Mouse (Mus musculus) kidney, adult 2 months (tissue): ENCODE measurements at regions not wholly inside any gene's neighbourhood (a gene's known extent, or its start where the extent isn't known, plus 50 kb on each side); places are given as distances from the start of the nearest gene placed in this dataset.

Experiments
- DNase-seq: peaks from one replicate; pipeline ENCODE4 v3.0.0; 2021
- H3K27ac ChIP-seq: fragments of 200-500 bp; 2 replicates; pipeline ENCODE4 v1.5.1; 2012; ENCODE audit warnings: low read depth, low read length, control low read depth, inconsistent platforms; ENCODE audit not compliant: insufficient read depth
- H3K27me3 ChIP-seq: fragments of 200-500 bp; replicated peaks from 2 replicates; pipeline ENCODE4 v1.6.1; 2012; ENCODE audit warnings: mild to moderate bottlenecking, moderate library complexity, low read length, inconsistent platforms; ENCODE audit not compliant: control insufficient read depth, insufficient read depth
- H3K36me3 ChIP-seq: fragments of 200-500 bp; 2 replicates; pipeline ENCODE4 v1.6.1; 2012; ENCODE audit warnings: mild to moderate bottlenecking, moderate library complexity, low read length, inconsistent platforms; ENCODE audit not compliant: control insufficient read depth, insufficient read depth
- H3K4me1 ChIP-seq: fragments of 200-500 bp; 2 replicates; pipeline ENCODE4 v1.6.1; 2011; ENCODE audit warnings: low read length; ENCODE audit not compliant: control insufficient read depth, insufficient read depth
- H3K4me3 ChIP-seq: fragments of 200-500 bp; 2 replicates; pipeline ENCODE4 v1.5.1; 2011; ENCODE audit warnings: mild to moderate bottlenecking, low read depth, low read length, control low read depth; ENCODE audit not compliant: insufficient read depth
- CTCF ChIP-seq: fragments of 200-500 bp; conservative IDR thresholded peaks from 2 replicates; pipeline ENCODE4 v1.5.1; 2011; ENCODE audit warnings: low read depth, mild to moderate bottlenecking, control low read depth, low read length, moderate library complexity, mixed read lengths; ENCODE audit not compliant: insufficient read depth, insufficient read length
- POLR2A ChIP-seq: fragments of 200-500 bp; IDR thresholded peaks from one replicate; pipeline ENCODE4 v1.6.1; 2011; ENCODE audit warnings: low read depth, low read length, control low read depth
- WGBS: fragments of 180-500 bp; shearing (Covaris S2); methylation state at CpG from one replicate; pipeline ENCODE4 v1.1.7; 2018; 5-methylcytosine and 5-hydroxymethylcytosine counted together

DNA sequence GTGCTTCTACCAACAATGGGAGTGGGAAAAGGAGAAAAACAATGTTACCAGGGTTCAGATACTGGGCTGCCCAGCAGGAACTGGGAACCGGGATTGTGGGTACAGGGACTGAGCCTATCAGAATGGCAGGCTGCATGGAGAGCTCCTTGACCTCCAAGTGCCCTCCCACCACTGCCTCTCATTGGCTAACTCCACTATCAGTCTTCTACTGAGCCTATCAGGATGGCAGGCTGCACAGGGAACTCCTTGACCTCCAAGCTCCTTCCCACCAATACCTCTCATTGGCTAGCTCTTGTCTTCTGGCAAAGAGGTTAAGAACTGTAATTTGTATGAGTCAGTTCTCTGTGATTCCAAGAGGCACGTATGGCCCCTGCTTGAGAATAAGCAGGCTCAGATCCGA lies 73.6 kb upstream of the Ntrk2 start:
- H3K27me3 ChIP-seq, result no peaks in the 10 kb centered on the region; the same call in 1 of the 2 replicates
- no peak overlapping the region for H3K4me3 ChIP-seq
- TF ChIP-seq CTCF (no peak), POLR2A (no peak)
- H3K36me3 ChIP-seq, result no peaks in the 10 kb centered on the region
- no peak for DNase-seq
- WGBS, result 89% methylated on average over 3 of the region's 3 CpGs
- no peaks in the 10 kb centered on the region for H3K4me1 ChIP-seq
- no peak overlapping the region for H3K27ac ChIP-seq

GRCm38 (mm10) chr13:58733615-58734014 lies 72.8 kb upstream of the Ntrk2 start:
- no peak overlapping the region for H3K4me3 ChIP-seq
- no peak for DNase-seq
- no peaks in the 10 kb centered on the region for H3K36me3 ChIP-seq
- no peaks in the 10 kb centered on the region for H3K4me1 ChIP-seq
- 85% methylated on average over 6 of the region's 6 CpGs for WGBS
- H3K27ac ChIP-seq, result no peak overlapping the region
- TF ChIP-seq CTCF (no peak), POLR2A (no peak)
- no peaks in the 10 kb centered on the region; the same call in 1 of the 2 replicates for H3K27me3 ChIP-seq

DNA sequence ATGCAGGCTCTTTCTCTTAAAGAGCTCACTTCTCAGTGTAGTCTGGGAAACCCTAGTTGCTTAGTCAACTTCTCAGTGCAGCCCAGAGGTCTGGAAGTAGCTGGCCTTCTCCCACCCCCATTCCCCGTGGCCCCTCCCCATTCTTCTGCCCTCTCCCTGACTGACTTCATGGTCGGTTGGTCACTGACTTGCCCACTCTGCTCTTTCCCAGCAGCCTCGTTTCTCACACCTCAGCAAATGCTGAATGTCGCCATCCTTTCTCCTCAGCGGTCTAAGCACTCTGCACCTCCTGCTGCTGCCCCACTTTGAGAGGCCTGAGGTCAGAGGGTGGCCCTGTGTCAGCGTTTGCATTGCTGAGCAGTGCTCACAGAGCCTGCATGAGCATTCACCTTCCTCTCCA lies 70.8 kb upstream of the Ntrk2 start:
- 14% methylated on average over 6 of the region's 6 CpGs for WGBS
- Histone ChIP-seq H3K27me3 (no peaks in the 10 kb centered on the region; the same call in 1 of the 2 replicates), H3K4me1 (no peaks in the 10 kb centered on the region), H3K27ac (no peak overlapping the region), H3K36me3 (no peaks in the 10 kb centered on the region), H3K4me3 (no peak overlapping the region)
- TF ChIP-seq POLR2A, result no peak
- DNase-seq, result peak; percentile 64

GRCm38 (mm10) chr13:58740731-58741130 lies 65.6 kb upstream of the Ntrk2 start:
- Histone ChIP-seq H3K27me3 (no peaks in the 10 kb centered on the region), H3K27ac (no peak overlapping the region), H3K4me3 (no peak overlapping the region), H3K4me1 (no peaks in the 10 kb centered on the region), H3K36me3 (no peaks in the 10 kb centered on the region)
- 62% methylated on average over 7 of the region's 7 CpGs for WGBS
- TF ChIP-seq CTCF (no peak), POLR2A (no peak)
- DNase-seq, result no peak

DNA sequence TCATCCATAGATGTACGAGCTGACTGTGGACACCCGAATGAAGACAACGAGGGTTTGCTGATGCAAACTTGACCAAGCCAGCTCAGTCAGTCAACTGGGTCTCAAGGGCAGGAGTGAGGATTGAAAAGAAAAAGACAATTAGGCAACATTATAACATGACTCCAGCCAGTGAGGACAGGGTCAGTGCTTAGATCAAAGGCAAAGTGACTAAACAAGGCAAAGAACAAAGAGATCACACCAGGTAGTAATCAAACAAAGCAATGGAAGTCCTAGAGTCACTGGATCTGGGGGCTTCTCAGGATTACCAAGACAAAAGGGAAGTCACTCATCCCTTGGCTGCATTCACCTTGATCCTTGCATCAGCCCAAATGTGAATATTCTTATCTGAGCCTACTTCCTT lies 60.3 kb upstream of the Ntrk2 start:
- TF ChIP-seq CTCF (no peak), POLR2A (no peak)
- H3K4me1 ChIP-seq, result no peaks in the 10 kb centered on the region
- no peak overlapping the region for H3K4me3 ChIP-seq
- 74% methylated on average over 3 of the region's 3 CpGs for WGBS
- no peaks in the 10 kb centered on the region for H3K36me3 ChIP-seq
- H3K27ac ChIP-seq, result no peak overlapping the region
- no peak for DNase-seq
- no peaks in the 10 kb centered on the region for H3K27me3 ChIP-seq

DNA sequence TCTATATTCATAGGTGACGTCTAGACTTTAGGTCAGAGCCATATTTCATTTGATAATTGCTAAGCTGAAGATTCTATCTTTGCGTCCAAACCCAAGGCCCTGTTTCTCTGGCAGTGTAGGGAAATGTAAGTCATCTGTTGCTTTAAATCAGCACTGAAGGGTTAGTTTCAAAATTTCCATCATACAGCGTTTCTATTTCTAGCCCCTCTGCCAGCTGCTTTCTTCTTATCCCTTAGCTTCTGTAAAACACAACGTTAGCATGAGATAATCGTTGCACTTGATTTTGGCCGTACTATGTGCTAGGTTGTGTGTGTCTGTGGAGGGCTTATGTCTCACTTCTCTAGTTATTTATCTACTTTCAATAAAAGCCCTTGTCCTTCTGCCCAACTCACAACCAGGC lies 58.7 kb upstream of the Ntrk2 start:
- DNase-seq, result no peak
- 86% methylated on average over 6 of the region's 6 CpGs for WGBS

GRCm38 (mm10) chr13:58756125-58756524 lies 50.2 kb upstream of the Ntrk2 start:
- 43% methylated on average over 6 of the region's 6 CpGs for WGBS
- peaks cover 4% of the 10 kb centered on the region; the same call in 1 of the 2 replicates for H3K4me1 ChIP-seq
- H3K4me3 ChIP-seq, result no peak overlapping the region
- no peaks in the 10 kb centered on the region for H3K36me3 ChIP-seq
- H3K27me3 ChIP-seq, result no peaks in the 10 kb centered on the region
- TF ChIP-seq CTCF (no peak), POLR2A (no peak)
- H3K27ac ChIP-seq, result no peak overlapping the region
- DNase-seq, result peak; percentile 50

More for the DNA sequence above, 58.7 kb upstream of the Ntrk2 start:
- Histone ChIP-seq H3K27ac (no peak overlapping the region), H3K27me3 (no peaks in the 10 kb centered on the region), H3K4me1 (no peaks in the 10 kb centered on the region), H3K4me3 (no peak overlapping the region), H3K36me3 (no peaks in the 10 kb centered on the region)
- TF ChIP-seq POLR2A, result no peak
- TF ChIP-seq CTCF, result no peak
